Mouse (Mus musculus) kidney, embryonic 15.5 days (tissue): Measurements from ENCODE around the gene Hspa4. TPM values are rescaled to one million over a fixed set of nuclear protein-coding genes. Genes with fewer than 3 reads are reported as not detected.

ENCODE experiments used
- ATAC-seq: fragments of 200-750 bp; cut with Nextera tagmentation; replicated peaks from 2 replicates; pipeline ENCODE4 v1.8.0; 2017; ENCODE audit warnings: moderate TSS enrichment; ENCODE audit not compliant: low FRiP score
- H3K27ac ChIP-seq: fragments of 300-500 bp; sonication (generic); 2 replicates; pipeline ENCODE4 v1.5.1; 2015; ENCODE audit warnings: mild to moderate bottlenecking, inconsistent platforms
- H3K27me3 ChIP-seq: fragments of 300-500 bp; sonication (generic); 2 replicates; pipeline ENCODE4 v1.6.1; 2015; ENCODE audit warnings: inconsistent platforms
- H3K36me3 ChIP-seq: fragments of 300-500 bp; sonication (generic); 2 replicates; pipeline ENCODE4 v1.6.1; 2015; ENCODE audit warnings: inconsistent platforms
- H3K4me1 ChIP-seq: fragments of 300-500 bp; sonication (generic); 2 replicates; pipeline ENCODE4 v1.6.1; 2015; ENCODE audit warnings: inconsistent platforms
- H3K4me2 ChIP-seq: fragments of 300-500 bp; sonication (generic); 2 replicates; pipeline ENCODE4 v1.6.1; 2015; ENCODE audit warnings: moderate library complexity, mild to moderate bottlenecking, inconsistent platforms
- H3K4me3 ChIP-seq: fragments of 300-500 bp; sonication (generic); replicated peaks from 2 replicates; pipeline ENCODE4 v1.5.1; 2015; ENCODE audit warnings: mild to moderate bottlenecking, inconsistent platforms
- H3K9ac ChIP-seq: fragments of 300-500 bp; sonication (generic); 2 replicates; pipeline ENCODE4 v1.6.1; 2015; ENCODE audit warnings: mild to moderate bottlenecking, inconsistent platforms
- H3K9me3 ChIP-seq: fragments of 300-500 bp; sonication (generic); replicated peaks from 2 replicates; pipeline ENCODE4 v1.6.1; 2016; ENCODE audit warnings: inconsistent platforms
- WGBS: fragments of 180-500 bp; shearing (Covaris S2); methylation state at CpG from one replicate; pipeline ENCODE4 v1.1.7; 2015; ENCODE audit warnings: mixed read lengths; 5-methylcytosine and 5-hydroxymethylcytosine counted together
- polyA plus RNA-seq: library from polyadenylated mRNA; unstranded; fragments of >200 nt; fragmentation: Nextera tagmentation; extraction: Ambion mirVana; gene quantifications from 2 replicates; pipeline ENCODE4 v1.2.1, GENCODE M21; 2015

Gene Hspa4
- polyA plus RNA-seq, 1 experiment from 2014 or later, result 91.0 TPM

GRCm38 (mm10) chr11:53273313-53273712 is 26.9 kb downstream of the Hspa4 start:
- Histone ChIP-seq H3K36me3 (peaks cover 88% of the 10 kb centered on the region), H3K27ac (no peak overlapping the region), H3K4me3 (no peak overlapping the region), H3K4me2 (no peak overlapping the region), H3K27me3 (no peaks in the 10 kb centered on the region), H3K4me1 (no peaks in the 10 kb centered on the region), H3K9me3 (no peaks in the 10 kb centered on the region), H3K9ac (no peak overlapping the region)
- no peak for ATAC-seq
- 83% methylated on average over 5 of the region's 5 CpGs for WGBS

- H3K36me3 ChIP-seq, result peaks cover 99% of the 10 kb centered on the region
- no peak overlapping the region for H3K4me2 ChIP-seq
- H3K4me1 ChIP-seq, result no peaks in the 10 kb centered on the region
- H3K4me3 ChIP-seq, result no peak overlapping the region
- H3K27ac ChIP-seq, result no peak overlapping the region
- H3K27me3 ChIP-seq, result no peaks in the 10 kb centered on the region
- 94% methylated on average over 6 of the region's 6 CpGs for WGBS
- no peak overlapping the region for H3K9ac ChIP-seq
- no peak for ATAC-seq
- no peaks in the 10 kb centered on the region for H3K9me3 ChIP-seq
These were observed 30.7 kb downstream of the Hspa4 start for GRCm38 (mm10) chr11:53269596-53269995.

GRCm38 (mm10) chr11:53260556-53260955 is 39.7 kb downstream of the Hspa4 start:
- H3K27ac ChIP-seq, result no peak overlapping the region
- no peak overlapping the region for H3K9ac ChIP-seq
- peaks cover 56% of the 10 kb centered on the region for H3K36me3 ChIP-seq
- 85% methylated on average over 5 of the region's 5 CpGs for WGBS
- H3K4me2 ChIP-seq, result no peak overlapping the region
- no peak for ATAC-seq
- no peak overlapping the region for H3K4me3 ChIP-seq
- H3K9me3 ChIP-seq, result no peaks in the 10 kb centered on the region
- no peaks in the 10 kb centered on the region for H3K27me3 ChIP-seq
- no peaks in the 10 kb centered on the region for H3K4me1 ChIP-seq

GRCm38 (mm10) chr11:53260056-53260455 is 40.2 kb downstream of the Hspa4 start:
- no peak overlapping the region for H3K4me2 ChIP-seq
- no peak for ATAC-seq
- H3K27me3 ChIP-seq, result no peaks in the 10 kb centered on the region
- peaks cover 51% of the 10 kb centered on the region for H3K36me3 ChIP-seq
- no peaks in the 10 kb centered on the region for H3K4me1 ChIP-seq
- no peak overlapping the region for H3K27ac ChIP-seq
- no peak overlapping the region for H3K9ac ChIP-seq
- no peaks in the 10 kb centered on the region for H3K9me3 ChIP-seq
- WGBS, result 79% methylated on average over 1 of the region's 1 CpGs
- no peak overlapping the region for H3K4me3 ChIP-seq

- 80% methylated on average over 6 of the region's 6 CpGs for WGBS
- Histone ChIP-seq H3K27ac (no peak overlapping the region), H3K4me1 (no peaks in the 10 kb centered on the region), H3K4me2 (no peak overlapping the region), H3K27me3 (no peaks in the 10 kb centered on the region), H3K36me3 (peaks cover 42% of the 10 kb centered on the region), H3K9ac (no peak overlapping the region), H3K9me3 (no peaks in the 10 kb centered on the region), H3K4me3 (no peak overlapping the region)
- no peak for ATAC-seq
These were observed 41.1 kb downstream of the Hspa4 start for GRCm38 (mm10) chr11:53259047-53259632.

GRCm38 (mm10) chr11:53256914-53257313 is 43.3 kb downstream of the Hspa4 start:
- H3K36me3 ChIP-seq, result peaks cover 21% of the 10 kb centered on the region
- no peak overlapping the region for H3K4me3 ChIP-seq
- H3K4me1 ChIP-seq, result no peaks in the 10 kb centered on the region
- ATAC-seq, result no peak
- H3K9me3 ChIP-seq, result no peaks in the 10 kb centered on the region
- no peak overlapping the region for H3K27ac ChIP-seq
- WGBS, result 82% methylated on average over 2 of the region's 2 CpGs
- no peak overlapping the region for H3K4me2 ChIP-seq
- H3K27me3 ChIP-seq, result no peaks in the 10 kb centered on the region
- no peak overlapping the region for H3K9ac ChIP-seq

GRCm38 (mm10) chr11:53254926-53255325 is 45.3 kb downstream of the Hspa4 start:
- 45% methylated on average over 7 of the region's 7 CpGs for WGBS
- Histone ChIP-seq H3K4me1 (no peaks in the 10 kb centered on the region), H3K9me3 (no peaks in the 10 kb centered on the region), H3K27me3 (no peaks in the 10 kb centered on the region), H3K36me3 (peaks cover 2% of the 10 kb centered on the region; the same call in 1 of the 2 replicates), H3K9ac (no peak overlapping the region), H3K4me3 (no peak overlapping the region), H3K27ac (no peak overlapping the region), H3K4me2 (no peak overlapping the region)
- ATAC-seq, result no peak

- H3K27ac ChIP-seq, result no peak overlapping the region
- H3K27me3 ChIP-seq, result no peaks in the 10 kb centered on the region
- H3K9ac ChIP-seq, result no peak overlapping the region
- 92% methylated on average over 3 of the region's 3 CpGs for WGBS
- ATAC-seq, result no peak
- no peak overlapping the region for H3K4me2 ChIP-seq
- H3K9me3 ChIP-seq, result no peaks in the 10 kb centered on the region
- H3K4me3 ChIP-seq, result no peak overlapping the region
- H3K36me3 ChIP-seq, result no peaks in the 10 kb centered on the region
- H3K4me1 ChIP-seq, result no peaks in the 10 kb centered on the region
These were observed 45.8 kb downstream of the Hspa4 start for GRCm38 (mm10) chr11:53254428-53254827.

- no peak overlapping the region for H3K27ac ChIP-seq
- H3K36me3 ChIP-seq, result no peaks in the 10 kb centered on the region
- H3K27me3 ChIP-seq, result no peaks in the 10 kb centered on the region
- ATAC-seq, result no peak
- H3K4me3 ChIP-seq, result no peak overlapping the region
- no peaks in the 10 kb centered on the region for H3K4me1 ChIP-seq
- no peak overlapping the region for H3K4me2 ChIP-seq
- WGBS, result 88% methylated on average over 12 of the region's 12 CpGs
- no peaks in the 10 kb centered on the region for H3K9me3 ChIP-seq
- no peak overlapping the region for H3K9ac ChIP-seq
These were observed 47.8 kb downstream of the Hspa4 start for GRCm38 (mm10) chr11:53252186-53253119.

GRCm38 (mm10) chr11:53250796-53251195 is 49.5 kb downstream of the Hspa4 start:
- WGBS, result 25% methylated on average over 14 of the region's 14 CpGs
- no peaks in the 10 kb centered on the region for H3K36me3 ChIP-seq
- H3K9ac ChIP-seq, result no peak overlapping the region
- H3K4me3 ChIP-seq, result no peak overlapping the region
- no peaks in the 10 kb centered on the region for H3K4me1 ChIP-seq
- no peak for ATAC-seq
- H3K27ac ChIP-seq, result no peak overlapping the region
- H3K27me3 ChIP-seq, result no peaks in the 10 kb centered on the region
- no peaks in the 10 kb centered on the region for H3K9me3 ChIP-seq
- H3K4me2 ChIP-seq, result no peak overlapping the region

GRCm38 (mm10) chr11:53249686-53250085 is 50.6 kb downstream of the Hspa4 start:
- H3K9ac ChIP-seq, result no peak overlapping the region
- no peaks in the 10 kb centered on the region for H3K9me3 ChIP-seq
- no peaks in the 10 kb centered on the region for H3K27me3 ChIP-seq
- no peak overlapping the region for H3K4me3 ChIP-seq
- 90% methylated on average over 5 of the region's 5 CpGs for WGBS
- H3K4me1 ChIP-seq, result no peaks in the 10 kb centered on the region
- no peaks in the 10 kb centered on the region for H3K36me3 ChIP-seq
- no peak for ATAC-seq
- no peak overlapping the region for H3K27ac ChIP-seq
- H3K4me2 ChIP-seq, result no peak overlapping the region

GRCm38 (mm10) chr11:53245561-53245960 is 54.7 kb downstream of the Hspa4 start:
- Histone ChIP-seq H3K4me1 (no peaks in the 10 kb centered on the region), H3K9ac (no peak overlapping the region), H3K36me3 (no peaks in the 10 kb centered on the region), H3K27ac (no peak overlapping the region), H3K4me3 (no peak overlapping the region), H3K9me3 (no peaks in the 10 kb centered on the region), H3K27me3 (no peaks in the 10 kb centered on the region), H3K4me2 (no peak overlapping the region)
- no peak for ATAC-seq
- WGBS, result 61% methylated on average over 2 of the region's 2 CpGs
